Mouse (Mus musculus) stomach, embryonic 16.5 days (tissue): ENCODE measurements at regions not wholly inside any gene's neighbourhood (a gene's known extent, or its start where the extent isn't known, plus 50 kb on each side); places are given as distances from the start of the nearest gene placed in this dataset.

Experiments
- ATAC-seq: fragments of 200-750 bp; cut with Nextera tagmentation; 2 replicates; pipeline ENCODE4 v1.8.0; 2017; ENCODE audit warnings: moderate number of reproducible peaks, moderate TSS enrichment; ENCODE audit not compliant: insufficient read depth, low FRiP score
- H3K27ac ChIP-seq: fragments of 300-500 bp; sonication (generic); 2 replicates; pipeline ENCODE4 v1.5.1; 2014; ENCODE audit warnings: low read length
- H3K27me3 ChIP-seq: fragments of 300-500 bp; sonication (generic); 2 replicates; pipeline ENCODE4 v1.6.1; 2014; ENCODE audit warnings: low read length, control low read depth, mixed read lengths; ENCODE audit not compliant: control insufficient read depth, insufficient read depth
- H3K36me3 ChIP-seq: fragments of 300-500 bp; sonication (generic); 2 replicates; pipeline ENCODE4 v1.6.1; 2014; ENCODE audit warnings: low read length; ENCODE audit not compliant: control insufficient read depth, insufficient read depth
- H3K4me1 ChIP-seq: fragments of 300-500 bp; sonication (generic); 2 replicates; pipeline ENCODE4 v1.6.1; 2014; ENCODE audit warnings: low read length, control low read depth, mixed read lengths; ENCODE audit not compliant: control insufficient read depth, insufficient read depth
- H3K4me2 ChIP-seq: fragments of 300-500 bp; sonication (generic); 2 replicates; pipeline ENCODE4 v1.6.1; 2014; ENCODE audit warnings: low read depth, low read length, mixed read lengths
- H3K4me3 ChIP-seq: fragments of 300-500 bp; sonication (generic); replicated peaks from 2 replicates; pipeline ENCODE4 v1.5.1; 2014; ENCODE audit warnings: mild to moderate bottlenecking, low read length
- H3K9ac ChIP-seq: fragments of 300-500 bp; sonication (generic); 2 replicates; pipeline ENCODE4 v1.6.1; 2014; ENCODE audit warnings: low read length
- H3K9me3 ChIP-seq: fragments of 300-500 bp; sonication (generic); replicated peaks from 2 replicates; pipeline ENCODE4 v1.6.1; 2016; ENCODE audit warnings: low read length, control low read depth; ENCODE audit not compliant: control insufficient read depth
- WGBS: fragments of 180-500 bp; shearing (Covaris S2); extraction: QIAGEN DNeasy Blood & Tissue Kit; methylation state at CpG from one replicate; pipeline ENCODE4 v1.1.7; 2014; 5-methylcytosine and 5-hydroxymethylcytosine counted together

- no peak for ATAC-seq
- H3K9me3 ChIP-seq, result peaks cover 3% of the 10 kb centered on the region; the same call in 1 of the 2 replicates
- no peaks in the 10 kb centered on the region for H3K36me3 ChIP-seq
- peaks cover 9% of the 10 kb centered on the region; the same call in 1 of the 2 replicates for H3K4me1 ChIP-seq
- no peak overlapping the region for H3K9ac ChIP-seq
- no peak overlapping the region for H3K4me2 ChIP-seq
- no peaks in the 10 kb centered on the region for H3K27me3 ChIP-seq
- 79% methylated on average over 3 of the region's 3 CpGs for WGBS
- no peak overlapping the region for H3K27ac ChIP-seq
- no peak overlapping the region for H3K4me3 ChIP-seq
These were observed 65.6 kb upstream of the Hdhd5 start for GRCm38 (mm10) chr6:120596717-120597116.

GRCm38 (mm10) chr6:120594463-120594862 is 63.3 kb upstream of the Hdhd5 start:
- no peak overlapping the region for H3K4me3 ChIP-seq
- H3K36me3 ChIP-seq, result no peaks in the 10 kb centered on the region
- WGBS, result 85% methylated on average over 8 of the region's 8 CpGs
- no peak overlapping the region for H3K27ac ChIP-seq
- no peaks in the 10 kb centered on the region for H3K27me3 ChIP-seq
- no peak overlapping the region for H3K9ac ChIP-seq
- peaks cover 10% of the 10 kb centered on the region; the same call in 1 of the 2 replicates for H3K4me1 ChIP-seq
- no peak for ATAC-seq
- no peaks in the 10 kb centered on the region for H3K9me3 ChIP-seq
- no peak overlapping the region for H3K4me2 ChIP-seq

DNA sequence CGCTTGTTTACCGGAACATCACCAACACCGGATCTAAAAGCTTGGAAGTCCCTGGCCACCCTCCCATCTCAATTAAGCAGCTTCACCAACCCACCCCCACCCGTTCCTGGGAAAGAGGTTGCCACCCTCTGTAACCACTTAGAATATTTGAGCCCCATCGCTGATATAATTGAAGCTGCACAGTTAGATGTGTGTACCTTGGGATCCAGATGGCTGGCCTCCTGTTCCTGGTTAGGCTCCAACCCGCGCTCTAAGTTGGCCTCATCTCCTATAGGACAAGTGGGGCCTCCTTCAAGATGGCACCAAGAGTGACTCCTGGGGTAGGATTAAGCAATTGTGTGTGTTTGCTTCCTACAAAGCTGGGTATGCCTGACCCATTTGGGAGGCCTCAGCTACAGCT is 61.6 kb upstream of the Hdhd5 start:
- Histone ChIP-seq H3K36me3 (no peaks in the 10 kb centered on the region), H3K4me1 (peaks cover 10% of the 10 kb centered on the region; the same call in 1 of the 2 replicates), H3K9me3 (no peaks in the 10 kb centered on the region), H3K4me3 (no peak overlapping the region), H3K9ac (no peak overlapping the region), H3K27ac (no peak overlapping the region), H3K27me3 (no peaks in the 10 kb centered on the region), H3K4me2 (no peak overlapping the region)
- WGBS, result 41% methylated on average over 7 of the region's 7 CpGs
- no peak for ATAC-seq

GRCm38 (mm10) chr6:120592031-120592681 is 61.0 kb upstream of the Hdhd5 start:
- Histone ChIP-seq H3K27me3 (no peaks in the 10 kb centered on the region), H3K9me3 (no peaks in the 10 kb centered on the region), H3K4me1 (peaks cover 10% of the 10 kb centered on the region; the same call in 1 of the 2 replicates), H3K4me3 (no peak overlapping the region), H3K27ac (no peak overlapping the region), H3K36me3 (no peaks in the 10 kb centered on the region), H3K9ac (peak overlapping the region; percentile 21; the same call in 1 of the 2 replicates), H3K4me2 (peak overlapping the region; percentile 28; the same call in 1 of the 2 replicates)
- ATAC-seq, result no peak
- 10% methylated on average over 17 of the region's 17 CpGs for WGBS

- 83% methylated on average over 2 of the region's 2 CpGs for WGBS
- H3K4me3 ChIP-seq, result no peak overlapping the region
- peaks cover 10% of the 10 kb centered on the region for H3K4me1 ChIP-seq
- H3K9me3 ChIP-seq, result no peaks in the 10 kb centered on the region
- H3K9ac ChIP-seq, result no peak overlapping the region
- no peak for ATAC-seq
- no peaks in the 10 kb centered on the region for H3K36me3 ChIP-seq
- H3K4me2 ChIP-seq, result no peak overlapping the region
- H3K27ac ChIP-seq, result no peak overlapping the region
- no peaks in the 10 kb centered on the region for H3K27me3 ChIP-seq
These were observed 59.1 kb upstream of the Hdhd5 start for GRCm38 (mm10) chr6:120590191-120590590.

GRCm38 (mm10) chr6:120588701-120589659 is 57.9 kb upstream of the Hdhd5 start:
- no peaks in the 10 kb centered on the region for H3K27me3 ChIP-seq
- no peak overlapping the region for H3K9ac ChIP-seq
- no peaks in the 10 kb centered on the region for H3K36me3 ChIP-seq
- no peak for ATAC-seq
- H3K4me3 ChIP-seq, result no peak overlapping the region
- 83% methylated on average over 11 of the region's 11 CpGs for WGBS
- no peaks in the 10 kb centered on the region for H3K9me3 ChIP-seq
- no peak overlapping the region for H3K4me2 ChIP-seq
- H3K4me1 ChIP-seq, result peaks cover 10% of the 10 kb centered on the region
- no peak overlapping the region for H3K27ac ChIP-seq

DNA sequence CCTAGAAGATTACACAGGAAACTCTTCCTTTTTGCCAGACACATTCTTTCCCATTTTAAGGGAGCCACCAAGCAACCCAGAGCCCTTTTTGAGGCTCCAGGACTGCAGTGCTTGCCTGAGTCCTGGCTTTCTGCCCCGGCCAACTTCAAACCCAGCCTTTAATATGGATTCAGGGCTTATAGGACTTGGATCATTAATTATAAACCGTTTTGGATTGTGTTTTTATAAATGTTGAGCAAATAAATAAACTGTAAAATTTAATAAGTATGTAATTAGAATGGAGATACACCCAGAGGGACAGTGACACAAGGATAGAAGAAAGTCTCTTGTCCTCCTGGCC is 54.8 kb upstream of the Hdhd5 start:
- Histone ChIP-seq H3K4me3 (no peak overlapping the region), H3K9ac (no peak overlapping the region), H3K4me1 (no peaks in the 10 kb centered on the region; the same call in 1 of the 2 replicates), H3K4me2 (no peak overlapping the region), H3K36me3 (no peaks in the 10 kb centered on the region), H3K27me3 (no peaks in the 10 kb centered on the region), H3K9me3 (no peaks in the 10 kb centered on the region), H3K27ac (no peak overlapping the region)
- WGBS, result 53% methylated on average over 2 of the region's 2 CpGs
- ATAC-seq, result no peak

- H3K4me3 ChIP-seq, result no peak overlapping the region
- H3K27me3 ChIP-seq, result no peaks in the 10 kb centered on the region
- WGBS, result 46% methylated on average over 9 of the region's 9 CpGs
- H3K36me3 ChIP-seq, result no peaks in the 10 kb centered on the region
- no peaks in the 10 kb centered on the region for H3K9me3 ChIP-seq
- H3K4me2 ChIP-seq, result no peak overlapping the region
- no peak overlapping the region for H3K27ac ChIP-seq
- no peak overlapping the region for H3K9ac ChIP-seq
- no peaks in the 10 kb centered on the region; the same call in 1 of the 2 replicates for H3K4me1 ChIP-seq
- ATAC-seq, result no peak
These were observed 54.2 kb upstream of the Hdhd5 start for GRCm38 (mm10) chr6:120585118-120585940.
